Mouse (Mus musculus): ENCODE results near the gene Eif3k.

DNA sequence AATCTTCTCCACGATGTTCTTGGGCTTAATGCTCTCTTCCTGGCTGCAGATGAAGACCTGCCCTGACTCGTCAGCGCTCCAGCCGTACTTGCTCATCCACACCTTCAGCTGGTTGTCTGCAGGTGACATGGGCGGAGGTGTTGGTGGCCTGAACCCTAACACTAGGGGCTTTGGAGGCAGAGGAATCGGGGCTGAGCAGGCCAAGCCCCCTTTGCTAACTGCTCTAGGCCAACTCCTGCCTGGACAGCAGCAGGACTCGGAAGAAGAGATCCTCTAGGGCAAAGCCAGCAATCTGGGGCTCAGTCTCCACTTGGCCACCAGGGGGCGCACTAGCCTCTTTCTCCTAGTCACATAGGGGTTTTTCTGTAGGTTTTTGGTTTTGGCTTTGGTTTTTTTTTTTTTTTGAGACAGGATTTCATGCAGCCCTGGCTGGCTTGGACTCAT, 9.1 kb downstream of the Eif3k start:
- TF ChIP-seq CTCF (IDR thresholded peaks at IDR 0.05; ENCODE audit: low read depth): peak; percentile 90
- TF ChIP-seq EP300 (IDR thresholded peaks at IDR 0.05; ENCODE audit: low read depth): no peak

Measured in liver, postnatal 0 days (tissue).